In the genomic region with DNA sequence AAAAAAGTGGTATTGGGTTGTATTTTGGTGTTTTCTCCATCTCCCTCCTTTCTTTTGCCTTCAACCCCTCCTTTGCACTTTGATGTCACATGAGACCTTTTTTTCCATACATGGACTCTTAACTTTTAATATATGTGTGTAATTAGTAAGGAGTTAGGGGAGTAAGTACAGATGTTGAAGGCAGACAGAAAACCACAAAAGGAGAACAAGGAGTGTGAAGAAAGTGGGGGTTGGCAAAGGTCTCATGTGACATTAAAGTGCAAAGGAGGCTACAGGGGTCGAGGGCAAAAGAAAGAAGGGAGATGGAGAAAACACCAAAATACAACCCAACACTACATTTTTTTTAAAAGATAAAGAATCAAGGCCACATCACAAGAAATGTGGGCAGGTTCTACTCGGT, we compare ENCODE assay signal across 25 mouse cellular contexts. TPM values are rescaled to one million over a fixed set of nuclear protein-coding genes. Genes with fewer than 3 reads are reported as not detected.
DNase-seq lines count a peak whose midpoint lies in the region; ATAC-seq and TF ChIP-seq lines count a peak whose summit lies in the region.
"Had no signal": no experiment of that assay in that cellular context is flagged by ENCODE, and none has a peak within 500 bp of the region (broad histone marks: within the 10 kb centered on the region; RNA-seq: fewer than 3 reads in every experiment).

No protein-coding gene starts in this region.

- no peak overlapping the region for H3K9ac ChIP-seq in kidney, embryonic 15.5 days
- H3K9ac ChIP-seq: embryonic facial prominence, embryonic 13.5 days; embryonic facial prominence, embryonic 15.5 days; forebrain, embryonic 12.5 days had no signal

- H3K27me3 ChIP-seq in kidney, adult 2 months (replicated peaks; ENCODE audit: control insufficient read depth, insufficient read depth, low read length): no peaks in the 10 kb centered on the region
- no peaks in the 10 kb centered on the region for H3K27me3 ChIP-seq in kidney, embryonic 15.5 days
- H3K27me3 ChIP-seq: embryonic facial prominence, embryonic 13.5 days; embryonic facial prominence, embryonic 15.5 days; forebrain, embryonic 12.5 days had no signal

- H3K4me1 ChIP-seq in kidney, adult 2 months (ENCODE audit: control insufficient read depth, insufficient read depth, low read length): no peaks in the 10 kb centered on the region; the same call in 1 of the 2 replicates
- H3K4me1 ChIP-seq in kidney, embryonic 15.5 days: no peaks in the 10 kb centered on the region
- H3K4me1 ChIP-seq: embryonic facial prominence, embryonic 13.5 days; embryonic facial prominence, embryonic 15.5 days; forebrain, embryonic 10.5 days; forebrain, embryonic 12.5 days had no signal

- WGBS in kidney, adult 2 months: 34% methylated on average over 2 of the region's 2 CpGs
- WGBS in kidney, embryonic 15.5 days: 51% methylated on average over 2 of the region's 2 CpGs

- no peak for ATAC-seq in kidney, embryonic 15.5 days (replicated peaks; ENCODE audit: low FRiP score)
- ATAC-seq in common myeloid progenitor, adult 5-6 weeks (replicated peaks; ENCODE audit: low read depth, poor library complexity, severe bottlenecking): 0 out of 2 replicates have a peak, but pooled peaks have one; percentile 18
- peak; percentile 64 for ATAC-seq in megakaryocyte, adult 5-6 weeks (ENCODE audit: poor library complexity, severe bottlenecking)
- ATAC-seq: CD4-positive, CD25-positive, alpha-beta regulatory T cell, adult 4 months; forebrain, embryonic 14.5 days; forebrain, embryonic 16.5 days had no signal

- TF ChIP-seq CTCF in kidney, adult 2 months (conservative IDR thresholded peaks at IDR 0.05; ENCODE audit: insufficient read depth, insufficient read length, low read depth, low read length): no peak

- peaks cover 13% of the 10 kb centered on the region for H3K36me3 ChIP-seq in kidney, adult 2 months (ENCODE audit: control insufficient read depth, insufficient read depth, low read length)
- H3K36me3 ChIP-seq in kidney, embryonic 15.5 days: no peaks in the 10 kb centered on the region
- H3K36me3 ChIP-seq: embryonic facial prominence, embryonic 13.5 days; embryonic facial prominence, embryonic 15.5 days; forebrain, embryonic 10.5 days; forebrain, embryonic 12.5 days had no signal

- no peak for TF ChIP-seq POLR2A in kidney, adult 2 months (IDR thresholded peaks at IDR 0.05; ENCODE audit: low read depth, low read length)

- no peak overlapping the region for H3K4me2 ChIP-seq in kidney, embryonic 15.5 days
- H3K4me2 ChIP-seq: embryonic facial prominence, embryonic 13.5 days; embryonic facial prominence, embryonic 15.5 days; forebrain, embryonic 12.5 days had no signal

- DNase-seq in kidney, adult 2 months: no peak
- DNase-seq in thymus, postnatal 0 days (ENCODE audit: low spot score): no peak
- DNase-seq in layer of hippocampus, postnatal 25 days (ENCODE audit: extremely low spot score in 1 of 2, low spot score in 1 of 2): no peak
- DNase-seq in adrenal gland, postnatal 36 days: no peak
- DNase-seq: adrenal gland, adult 8-10 months; adrenal gland, postnatal 14 days; B cell, adult 2 months; cerebellum, adult 11-12 months; cerebellum, adult 2 months; cerebellum, adult 9-10 months; cerebellum, postnatal 10 days; cerebellum, postnatal 25 days; embryo, embryonic 11 days had no signal

- H3K27ac ChIP-seq in kidney, adult 2 months (ENCODE audit: insufficient read depth, low read depth, low read length): peak overlapping the region; percentile 22; the same call in 1 of the 2 replicates
- no peak overlapping the region for H3K27ac ChIP-seq in kidney, embryonic 15.5 days
- H3K27ac ChIP-seq: embryonic facial prominence, embryonic 13.5 days; embryonic facial prominence, embryonic 15.5 days; forebrain, embryonic 10.5 days; forebrain, embryonic 12.5 days had no signal

- H3K9me3 ChIP-seq in kidney, embryonic 15.5 days (replicated peaks): no peaks in the 10 kb centered on the region
- H3K9me3 ChIP-seq: embryonic facial prominence, embryonic 13.5 days; embryonic facial prominence, embryonic 15.5 days; forebrain, embryonic 10.5 days; forebrain, embryonic 12.5 days had no signal

- H3K4me3 ChIP-seq in kidney, adult 2 months (ENCODE audit: insufficient read depth, low read depth, low read length): no peak overlapping the region
- H3K4me3 ChIP-seq in kidney, embryonic 15.5 days (replicated peaks): no peak overlapping the region
- H3K4me3 ChIP-seq: embryonic facial prominence, embryonic 13.5 days; embryonic facial prominence, embryonic 15.5 days; erythroblast, embryonic 14.5 days; forebrain, embryonic 10.5 days; forebrain, embryonic 12.5 days had no signal

RNA-seq across cellular contexts. Expression of a gene that starts 49.1 kb away (rescaled TPM):
- polyA plus RNA-seq in kidney, adult 2 months (2012; rRNA removed): 21.3 and 22.5 TPM in 2 replicates
- 9.4 and 9.7 TPM in 2 replicates for polyA plus RNA-seq in kidney, embryonic 15.5 days (2015; fragmentation: Nextera tagmentation; extraction: Ambion mirVana)
- total RNA-seq in common myeloid progenitor, adult 5-6 weeks (2017): 0.92 and 3.7 TPM in 2 replicates
- 0.07 TPM in 1 of 2 replicates, not detected in the other for total RNA-seq in megakaryocyte, adult 5-6 weeks (2015)
- total RNA-seq in megakaryocyte, adult 5-6 weeks (2017): not detected in 2 replicates
- polyA plus RNA-seq in thymus, postnatal 0 days (2015; fragmentation: Nextera tagmentation; extraction: Ambion mirVana): 3.9 and 4.7 TPM in 2 replicates
- total RNA-seq in layer of hippocampus, postnatal 25 days (2021): 10 to 100 TPM; 15.6 to 17.4 TPM
- total RNA-seq in adrenal gland, postnatal 36 days (2021): 100 to 1,000 TPM in 1 of 2 experiments, 10 to 100 TPM in 1; 99.4 to 103 TPM
- total RNA-seq: MEL had no signal
- polyA plus RNA-seq: erythroblast, embryonic 14.5 days had no signal

Comparison
In these comparisons a context has a peak if more than half of its experiments do, and no peak if none do; other contexts are left out.
1. RNA of a gene that starts 49.1 kb away (total RNA-seq): 99.4 to 103 TPM in adrenal gland, postnatal 36 days; 15.6 to 17.4 TPM in layer of hippocampus, postnatal 25 days, 0.92 to 3.7 TPM in common myeloid progenitor, adult 5-6 weeks and 0.07 TPM in megakaryocyte, adult 5-6 weeks; every median in the first group is over 4 times any median in the second.